Mouse (Mus musculus) embryonic fibroblast, embryonic 13.5 days (primary cell): ENCODE measurements around the gene Bcor.

ENCODE experiments used
- CTCF ChIP-seq: IDR thresholded peaks from 2 replicates; pipeline ENCODE4 v1.5.1; 2011; ENCODE audit warnings: mild to moderate bottlenecking, control low read depth, low read length, moderate library complexity, borderline replicate concordance; ENCODE audit not compliant: insufficient read depth
- POLR2A ChIP-seq: IDR thresholded peaks from 2 replicates; pipeline ENCODE4 v1.6.1; 2011; ENCODE audit warnings: low read depth, mild to moderate bottlenecking, control low read depth, low read length, moderate library complexity

DNA sequence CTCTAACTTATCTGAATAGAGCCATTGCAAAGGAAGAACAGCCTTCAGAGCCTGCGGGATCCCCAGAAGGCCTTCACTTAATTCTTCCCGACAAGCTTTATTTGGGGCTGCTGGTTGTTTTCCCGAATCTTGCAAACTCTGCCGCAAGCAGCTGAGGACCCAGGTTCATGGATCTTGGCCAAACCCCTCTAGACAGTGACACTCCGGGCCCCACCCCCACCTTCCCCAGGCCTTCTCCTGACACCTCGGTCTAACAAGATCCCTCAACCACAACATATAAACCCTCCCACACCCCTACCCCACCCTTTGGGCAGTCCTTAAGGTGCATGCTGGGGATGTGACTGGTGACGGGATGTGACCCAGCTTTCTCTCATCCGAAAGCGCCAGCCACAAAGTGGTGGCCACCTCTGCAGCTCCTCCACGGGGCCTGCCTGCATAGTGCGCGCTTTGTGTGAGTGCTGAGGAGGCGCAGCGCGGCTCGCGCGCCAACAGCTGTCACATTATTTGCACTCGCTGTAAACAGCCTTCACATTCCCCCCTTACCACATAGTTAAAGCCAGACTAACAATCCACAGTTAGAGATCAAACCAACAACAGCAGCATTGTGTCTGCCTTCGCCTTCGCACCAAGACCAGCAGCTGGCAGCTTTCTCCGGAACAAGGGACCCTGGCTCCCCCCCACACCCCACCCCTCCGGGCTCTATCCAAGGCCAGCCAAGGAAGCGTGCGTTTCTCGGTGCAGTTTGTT lies 91.0 kb downstream of the Bcor start:
- TF ChIP-seq POLR2A (no peak), CTCF (no peak)
